Mouse (Mus musculus) spleen, postnatal 4 days (tissue): ENCODE results near the gene Syne3.

Experiments
- DNase-seq, 2 experiments: peaks; one replicate each; pipeline ENCODE4 v3.0.0; 2022; ENCODE audit warnings: low spot score in 2 of 2

Gene Syne3

DNA sequence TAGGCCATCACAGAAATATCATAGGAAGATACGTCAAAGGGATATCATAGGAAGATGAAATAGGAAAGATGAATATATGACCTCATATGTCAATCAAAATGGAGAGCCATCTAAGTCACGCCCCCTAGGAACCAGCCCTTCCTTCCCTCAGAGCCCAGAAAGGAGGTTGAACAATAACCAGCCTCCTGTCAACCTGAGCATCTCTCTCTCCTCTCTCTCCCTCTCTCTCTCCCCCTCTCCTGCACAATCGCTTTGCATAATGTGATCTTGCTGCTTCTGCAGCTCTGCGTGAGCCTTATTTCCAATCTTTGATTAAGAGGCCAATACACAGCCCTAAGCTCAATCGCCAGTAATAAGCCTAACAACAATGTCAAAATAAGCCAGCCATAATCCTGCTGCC lies 84.6 kb downstream of the Syne3 start:
- DNase-seq, result no peak

- no peak for DNase-seq
Observed at GRCm38 (mm10) chr12:104924546-104924945, 85.1 kb downstream of the Syne3 start.

- DNase-seq, result no peak
Observed at GRCm38 (mm10) chr12:104923948-104924388, 85.6 kb downstream of the Syne3 start.

DNA sequence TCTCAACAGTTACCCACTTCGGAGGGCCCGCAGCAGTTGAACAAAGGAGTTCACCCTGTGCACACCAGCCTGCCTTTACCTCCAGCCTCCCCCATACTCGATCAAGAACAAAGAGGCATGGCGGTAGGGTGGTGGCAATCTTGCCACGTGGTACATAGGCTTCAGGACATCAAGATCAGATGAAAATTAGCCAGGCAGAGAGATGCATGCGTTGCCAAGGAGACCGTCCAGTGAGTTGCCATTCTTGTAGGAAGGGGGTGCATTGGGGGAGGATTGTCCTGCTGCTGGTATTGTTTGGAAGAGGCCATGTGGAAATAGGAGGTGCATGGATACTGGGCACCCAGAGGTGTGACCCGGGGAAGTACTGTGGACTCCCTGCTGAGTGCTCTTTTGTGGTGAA lies 87.0 kb downstream of the Syne3 start:
- no peak for DNase-seq

- no peak for DNase-seq
Observed at GRCm38 (mm10) chr12:104921071-104921470, 88.5 kb downstream of the Syne3 start.

DNA sequence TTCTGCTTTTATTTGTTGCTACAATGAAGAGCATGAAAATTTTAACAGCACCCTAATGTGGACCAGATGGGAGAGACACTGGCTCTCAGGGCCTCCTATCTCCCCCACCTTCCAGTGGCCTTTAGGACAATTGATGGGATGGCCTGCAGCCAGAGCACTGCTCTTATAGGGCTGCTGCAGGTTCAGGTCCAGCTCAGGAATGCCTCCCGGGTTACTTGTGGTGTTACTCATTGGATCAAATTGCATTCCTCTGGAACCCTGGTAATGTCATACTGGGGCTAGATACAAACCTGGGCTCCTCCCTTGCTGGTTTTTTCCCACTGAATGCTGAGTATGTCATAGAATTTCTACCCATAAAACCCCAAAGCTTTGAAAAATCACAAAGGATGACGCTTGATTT lies 90.4 kb downstream of the Syne3 start:
- no peak for DNase-seq

DNA sequence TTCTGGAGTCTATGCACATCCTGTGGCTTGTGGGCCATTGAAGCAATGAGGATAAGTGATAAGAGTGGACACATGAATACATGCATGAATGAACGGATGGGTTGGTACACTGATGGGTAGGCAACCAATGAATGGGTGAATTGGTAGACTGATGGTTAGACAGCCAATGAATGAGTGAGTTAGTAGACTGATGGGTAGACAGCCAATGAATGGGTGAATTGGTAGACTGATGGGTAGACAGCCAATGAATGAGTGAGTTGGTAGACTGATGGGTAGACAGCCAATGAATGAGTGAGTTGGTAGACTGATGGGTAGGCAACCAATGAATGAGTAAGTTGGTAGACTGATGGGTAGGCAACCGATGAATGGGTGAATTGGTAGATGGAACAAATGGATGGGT lies 91.7 kb downstream of the Syne3 start:
- no peak for DNase-seq

DNA sequence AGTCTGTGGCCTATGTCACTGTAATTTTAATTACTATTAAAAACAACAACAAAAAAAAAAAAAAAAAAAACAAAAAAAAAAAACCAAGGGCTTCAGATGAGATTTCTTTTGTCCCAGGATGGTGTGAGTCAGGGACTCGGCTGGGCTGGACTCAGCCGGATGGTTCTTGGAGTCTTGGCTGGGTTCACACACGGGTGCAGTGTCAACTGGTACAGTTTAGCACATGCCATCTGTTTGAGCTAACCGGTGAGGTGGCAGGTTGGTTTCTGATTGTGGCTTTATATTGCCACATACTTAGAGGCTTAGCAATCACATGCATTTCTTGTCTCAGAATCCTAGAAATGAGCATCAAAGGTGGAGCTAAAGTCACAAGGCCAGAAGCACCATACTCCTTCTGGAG lies 92.3 kb downstream of the Syne3 start:
- DNase-seq, result no peak

GRCm38 (mm10) chr12:104916776-104917175 lies 92.8 kb downstream of the Syne3 start:
- no peak for DNase-seq

GRCm38 (mm10) chr12:104915681-104916080 lies 93.9 kb downstream of the Syne3 start:
- DNase-seq, result no peak

DNA sequence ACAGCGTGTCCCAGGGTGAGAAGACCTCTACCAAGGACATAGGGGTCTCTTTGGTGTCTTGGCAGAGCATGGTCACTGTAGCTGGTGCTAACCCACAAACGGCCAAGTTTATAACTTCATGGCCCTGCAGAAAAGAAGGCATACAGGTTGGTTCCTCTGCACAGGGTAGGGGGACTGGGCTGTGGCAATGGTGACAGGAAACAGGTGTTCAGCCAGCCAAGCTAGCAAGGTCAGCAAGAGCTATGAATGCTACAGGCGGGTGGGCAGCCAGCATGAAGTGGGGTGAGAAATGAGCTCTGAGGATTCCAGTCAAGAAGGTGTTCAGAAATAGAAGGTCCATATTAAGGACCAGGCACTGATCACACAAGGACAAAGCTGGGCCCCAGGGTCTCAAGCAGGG lies 96.6 kb downstream of the Syne3 start:
- DNase-seq, result no peak

GRCm38 (mm10) chr12:104912281-104912933 lies 97.2 kb downstream of the Syne3 start:
- DNase-seq, result no peak

- no peak for DNase-seq
Observed at GRCm38 (mm10) chr12:104909750-104910149, 99.9 kb downstream of the Syne3 start.

- DNase-seq, result no peak
Observed at GRCm38 (mm10) chr12:104908986-104909385, 100.6 kb downstream of the Syne3 start.

DNA sequence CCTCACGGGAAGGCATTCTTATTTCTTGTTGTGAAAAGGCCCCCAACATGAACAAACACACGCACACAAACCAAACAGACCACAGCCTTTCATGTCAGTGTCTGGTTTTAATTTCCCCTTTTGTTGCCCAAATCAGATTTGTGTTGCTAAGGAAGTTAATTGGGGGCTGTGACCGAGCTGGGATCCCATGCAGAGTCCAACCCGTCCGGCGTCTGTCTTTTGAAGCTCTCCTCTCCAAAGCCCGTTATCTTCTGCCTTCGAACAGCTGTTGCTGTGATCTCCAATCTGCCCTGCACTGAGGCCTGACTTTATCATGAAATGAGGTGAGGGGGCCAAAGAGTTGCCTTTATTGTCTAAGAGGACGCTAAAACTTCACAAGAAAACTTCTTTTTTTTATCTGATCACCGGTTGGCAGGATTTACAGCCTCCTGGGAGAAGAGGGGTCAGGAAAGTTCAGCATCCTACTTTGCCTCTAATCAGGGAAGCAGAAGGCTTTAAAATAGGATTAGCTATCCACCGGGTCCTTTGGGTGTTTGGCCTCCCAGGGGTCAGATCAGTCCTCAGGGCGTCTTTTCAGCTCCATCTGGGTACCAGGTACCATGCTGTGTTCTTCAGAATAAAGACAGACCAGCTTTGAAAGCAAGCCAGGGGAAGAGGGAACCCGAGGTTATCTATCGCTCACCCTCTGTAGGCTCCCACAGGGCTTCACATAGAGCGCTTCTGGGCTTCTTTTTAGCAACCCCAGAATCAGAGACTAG lies 101.4 kb downstream of the Syne3 start:
- no peak for DNase-seq

DNA sequence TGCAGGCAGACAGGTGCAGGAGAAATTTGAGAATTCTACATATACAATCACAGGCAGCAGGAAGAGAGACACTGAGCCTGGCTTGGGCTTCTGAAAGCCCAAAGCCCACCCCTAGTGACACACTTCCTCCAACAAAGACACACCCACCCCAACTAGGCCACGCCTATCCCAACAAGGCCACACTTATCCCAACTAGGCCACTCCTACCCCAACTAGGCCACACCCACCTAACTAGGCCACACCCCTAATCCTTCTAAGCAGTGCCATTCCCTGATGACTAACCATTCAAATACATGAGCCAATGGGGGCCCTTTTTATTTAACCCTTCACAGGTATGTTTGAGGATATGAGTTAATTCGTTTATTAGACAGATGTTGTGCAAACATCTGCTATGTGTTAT lies 102.5 kb downstream of the Syne3 start:
- DNase-seq, result no peak

- no peak for DNase-seq
Observed at GRCm38 (mm10) chr12:104904138-104904537, 105.5 kb downstream of the Syne3 start.

DNA sequence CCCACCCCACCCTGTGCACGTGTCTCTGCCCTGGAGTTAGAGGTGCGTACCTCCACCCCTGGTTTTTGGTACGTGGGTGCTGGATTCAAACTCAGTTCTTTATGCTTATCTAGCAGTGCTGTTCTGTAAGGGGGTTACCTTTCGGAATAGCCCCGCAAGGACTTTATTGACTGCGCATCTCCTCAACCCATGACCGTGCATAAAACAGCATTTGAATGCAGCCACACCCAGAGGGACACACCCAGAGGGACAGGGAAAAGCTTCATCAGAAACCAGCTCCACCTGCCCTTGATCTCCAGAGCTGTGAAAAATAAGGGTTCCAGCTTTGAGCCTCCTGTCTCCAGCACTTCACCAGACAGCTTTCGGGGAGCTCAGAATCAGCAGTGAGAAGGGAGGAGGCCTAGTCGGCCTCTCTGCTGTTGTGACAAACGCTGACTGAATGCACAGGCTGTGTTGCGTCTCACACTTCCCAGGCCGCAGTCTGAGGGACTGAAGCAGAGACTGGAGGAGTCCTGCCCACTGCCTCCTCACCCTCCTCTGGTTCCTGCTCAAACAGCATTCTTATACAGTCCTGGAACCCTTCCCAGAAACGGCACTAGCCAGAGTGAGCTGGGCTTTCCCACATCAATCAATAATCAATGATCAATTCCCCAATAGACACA lies 107.1 kb downstream of the Syne3 start:
- no peak for DNase-seq

DNA sequence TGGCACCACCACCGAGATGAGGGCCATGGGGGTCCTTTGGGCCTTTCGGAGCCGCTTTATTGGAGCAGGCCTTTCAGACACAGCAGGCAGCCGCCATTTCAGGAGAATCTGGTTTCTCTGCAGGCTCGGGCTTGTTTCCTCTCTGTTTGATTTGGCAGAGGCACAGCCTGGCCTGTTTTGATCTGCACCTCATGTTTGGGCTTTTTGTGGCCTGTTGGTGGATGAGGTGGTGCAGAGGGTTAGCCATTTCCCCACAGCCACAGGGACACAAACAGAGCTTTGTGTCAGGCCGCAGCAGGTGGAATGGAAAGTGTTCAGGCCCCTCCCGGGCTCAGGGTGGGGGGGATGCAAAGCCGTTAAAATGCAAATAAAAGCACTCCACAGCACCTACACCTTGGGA lies 108.3 kb downstream of the Syne3 start:
- no peak for DNase-seq

DNA sequence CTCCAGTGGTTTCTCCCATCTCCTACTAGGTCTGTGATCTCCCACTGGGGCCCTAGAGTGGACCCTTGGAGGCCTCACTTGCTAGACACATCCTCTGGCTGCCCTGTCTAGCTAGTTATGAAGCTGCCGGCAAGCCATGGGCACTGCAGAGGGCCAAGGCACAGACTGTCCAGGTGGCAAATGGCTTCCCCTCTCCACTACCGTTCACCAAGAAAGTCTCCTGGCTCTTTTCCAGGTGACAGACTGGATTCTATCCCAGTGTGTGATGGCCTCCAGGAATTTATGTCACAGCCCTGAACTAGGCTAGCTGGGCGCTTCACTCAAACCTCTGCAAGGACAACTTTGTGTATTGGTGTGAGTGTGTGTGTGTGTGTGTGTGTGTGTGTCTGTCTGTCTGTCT lies 109.8 kb downstream of the Syne3 start:
- DNase-seq, result no peak

- DNase-seq, result no peak
Observed at GRCm38 (mm10) chr12:104899161-104899560, 110.4 kb downstream of the Syne3 start.

- DNase-seq, result no peak
Observed at GRCm38 (mm10) chr12:104898718-104899117, 110.9 kb downstream of the Syne3 start.

- DNase-seq, result no peak
Observed at GRCm38 (mm10) chr12:104897051-104897618, 112.5 kb downstream of the Syne3 start.
